Mouse (Mus musculus) CD4-positive naive resting alpha-beta T cell, adult 57 days (primary cell): ENCODE measurements around the gene Gm10234. TPM values are rescaled to one million over a fixed set of nuclear protein-coding genes. Genes with fewer than 3 reads are reported as not detected.

Experiments
- total RNA-seq: library from RNA; stranded (reverse); gene quantifications from one replicate; pipeline ENCODE4 v1.2.4, GENCODE M21; 2023

The Gm10234 gene
- not detected for total RNA-seq

DNA sequence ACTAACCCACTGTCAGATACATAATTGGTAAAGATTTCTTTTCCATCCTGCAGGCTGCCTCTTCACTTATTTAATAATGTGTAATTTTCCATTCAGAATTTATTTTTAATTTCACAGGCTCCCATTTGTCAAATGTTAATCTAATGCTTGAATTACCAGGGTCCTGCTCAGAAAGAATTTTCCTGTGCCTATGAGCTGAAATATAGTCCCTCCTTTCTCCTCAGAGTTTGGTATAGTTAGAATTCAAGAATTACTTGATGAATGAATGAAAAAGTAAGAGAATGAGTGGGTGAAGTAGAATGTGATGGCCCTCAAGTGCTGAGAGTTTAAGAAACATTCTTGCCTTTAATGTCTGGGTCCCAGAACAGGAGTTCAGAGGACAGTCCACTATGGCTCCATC lies at the start of gene Gm10234:
Gene Gm10234 (plus strand): TSS at position 301 of the 400 bp plus-strand sequence.

Other genes with a start within 250 kb of the Gm10234 start
- 11.1 TPM for gene Kbtbd8, start 204.9 kb upstream of the Gm10234 start, total RNA-seq